Mouse (Mus musculus): ENCODE results near the gene G6pc3.
A peak's percentile ranks its signal among the peaks of the same experiment; 100 is the strongest.

G6pc3 gene

GRCm38 (mm10) chr11:102190848-102191247 lies 1.4 kb downstream of the G6pc3 start:
- DNase-seq: no peak

GRCm38 (mm10) chr11:102193657-102194440 lies 4.4 kb downstream of the G6pc3 start:
- DNase-seq: no peak

DNA sequence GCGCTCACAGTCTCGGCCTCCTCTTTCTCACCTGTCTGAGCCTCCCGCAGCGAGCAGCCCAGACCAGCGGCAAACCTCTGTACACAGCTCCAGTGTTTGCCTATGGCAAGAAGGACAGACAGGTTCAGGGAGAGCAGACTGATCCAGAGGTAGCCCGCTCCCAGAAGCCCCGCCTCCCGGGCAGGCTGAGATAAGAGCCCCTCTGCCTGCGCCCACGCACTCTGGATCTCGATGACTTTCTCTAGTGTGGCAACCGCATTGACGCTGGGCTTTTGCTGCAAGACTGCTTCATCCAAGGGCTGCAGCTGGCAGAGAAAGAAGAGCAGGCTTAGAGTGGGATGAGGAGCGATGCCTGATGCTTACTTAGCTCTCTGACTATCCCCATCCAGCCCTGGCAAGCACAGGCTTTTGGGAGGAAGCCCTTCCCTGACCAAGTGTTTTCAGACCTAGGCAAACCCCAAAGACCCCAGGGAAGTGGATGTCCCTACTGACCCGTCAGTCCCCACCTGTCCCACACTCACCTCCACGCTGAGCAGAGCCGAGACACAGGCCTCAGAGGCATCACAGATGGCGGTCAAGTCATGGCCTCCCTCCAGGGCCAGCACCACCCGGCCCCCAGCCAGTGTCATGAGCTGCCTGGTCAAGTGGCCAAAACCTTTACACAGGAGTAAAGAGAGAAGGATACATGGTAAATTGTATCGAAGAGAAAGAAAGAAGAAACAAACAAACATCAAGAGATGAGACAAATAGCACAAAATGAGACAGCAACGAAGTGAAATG lies 6.8 kb downstream of the G6pc3 start:
- DNase-seq: no peak

DNA sequence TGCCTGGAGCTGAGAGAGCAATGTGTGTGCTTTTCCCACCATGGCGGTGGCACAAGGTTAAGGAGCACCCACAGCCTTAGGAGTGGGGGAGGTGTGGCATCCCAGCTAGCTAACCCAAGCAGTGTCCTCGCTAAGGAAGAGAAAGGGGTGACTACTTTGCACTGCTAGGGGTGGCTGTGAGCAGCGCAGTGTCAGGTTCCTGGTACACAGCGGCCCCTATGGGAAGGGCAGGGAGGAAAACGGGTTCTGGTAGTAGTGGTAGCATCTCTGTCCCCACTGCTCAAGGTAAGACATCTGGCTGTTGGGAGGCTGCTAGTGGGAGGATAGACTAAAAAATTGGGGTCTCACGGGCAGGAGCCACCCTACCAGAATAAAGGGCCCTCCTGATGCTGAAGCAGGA lies 8.8 kb downstream of the G6pc3 start:
- DNase-seq: no peak

DNA sequence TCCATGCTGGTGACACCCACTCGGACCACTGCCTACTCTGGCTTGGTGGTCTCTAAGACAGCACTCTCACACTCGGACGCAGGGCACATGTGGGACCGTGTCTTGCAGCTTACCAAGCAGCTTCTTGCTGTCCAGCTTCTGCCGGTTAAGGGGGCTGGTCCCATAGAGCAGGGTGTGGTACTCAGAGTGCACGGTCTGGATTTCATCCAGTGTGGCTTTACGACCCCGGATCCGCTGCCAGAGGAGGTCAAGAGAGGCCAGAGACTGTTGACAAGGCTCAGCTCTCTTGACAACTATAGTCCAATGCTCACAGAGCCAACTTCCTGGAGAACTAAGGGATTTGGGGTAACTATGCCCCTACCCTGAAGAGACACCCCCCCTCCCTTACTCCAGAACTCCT lies 10.4 kb downstream of the G6pc3 start:
- DNase-seq: no peak

DNA sequence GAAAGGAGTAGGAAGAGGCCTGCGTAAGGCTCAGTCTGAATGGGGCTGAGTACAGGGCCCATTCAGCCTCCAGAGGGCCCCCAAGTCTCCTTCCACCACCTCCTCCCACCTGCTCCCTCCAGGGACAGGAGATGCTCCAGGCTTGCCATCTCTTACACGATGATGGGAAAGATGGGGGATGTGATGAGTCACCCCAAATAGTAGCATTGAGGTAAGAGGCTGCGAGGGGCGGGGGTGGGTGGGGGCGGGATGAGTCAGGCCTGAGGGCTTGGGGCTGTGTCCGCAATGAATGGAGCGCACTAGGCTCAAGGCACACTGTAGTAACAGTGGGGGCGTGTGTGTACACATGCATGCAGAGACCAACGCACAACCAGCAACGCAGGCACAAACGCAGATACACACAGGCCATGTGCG lies 12.0 kb downstream of the G6pc3 start:
- DNase-seq: peak; percentile 64

GRCm38 (mm10) chr11:102206481-102206880 lies 17.1 kb downstream of the G6pc3 start:
- no peak for DNase-seq

DNA sequence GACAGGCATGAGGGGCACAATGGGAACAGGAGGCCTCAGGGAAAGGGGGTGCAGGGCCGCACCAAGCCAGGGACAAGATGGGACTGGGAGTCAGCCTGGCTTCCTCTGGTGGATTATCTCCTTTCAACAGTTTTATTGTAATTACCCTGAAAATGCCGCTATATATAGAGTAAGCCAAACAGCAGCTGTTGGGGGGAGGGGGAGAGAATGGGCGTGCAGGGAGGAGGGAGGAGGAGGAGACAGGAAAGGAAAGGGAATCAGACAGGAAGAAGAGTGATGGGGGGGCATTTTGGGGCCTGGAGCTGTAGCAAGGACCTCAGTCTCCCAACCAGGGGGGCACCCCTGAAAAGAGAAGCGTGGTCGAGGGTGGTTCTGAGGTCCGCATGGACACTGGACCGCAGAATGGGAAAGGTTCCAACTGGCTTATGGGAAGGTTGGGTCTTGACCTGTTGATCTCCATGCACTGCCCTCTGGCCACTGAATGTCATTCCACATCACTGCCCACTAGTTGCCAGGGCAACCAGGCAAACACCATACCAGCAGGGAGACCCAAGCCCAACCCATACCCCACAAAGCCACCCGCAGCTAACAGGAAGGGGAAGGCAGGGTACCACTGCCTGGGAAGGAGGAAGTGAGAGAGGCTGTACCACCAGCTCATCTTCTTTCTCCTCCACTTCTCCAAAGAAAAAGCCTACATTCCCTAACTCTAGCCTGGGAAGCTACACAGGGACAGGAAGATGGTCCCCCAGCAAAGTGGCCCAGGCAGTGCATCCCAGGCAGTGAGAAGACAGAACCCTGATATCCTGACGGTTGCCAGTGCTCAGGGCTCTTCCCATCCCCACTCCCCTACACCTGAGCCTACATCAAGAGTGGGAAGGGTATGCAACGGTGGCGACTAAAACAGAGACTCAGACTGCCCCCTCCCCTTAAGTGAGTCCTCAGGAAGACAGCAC lies 18.7 kb downstream of the G6pc3 start:
- no peak for DNase-seq

GRCm38 (mm10) chr11:102208846-102209245 lies 19.4 kb downstream of the G6pc3 start:
- no peak for DNase-seq

- no peak for DNase-seq
Measured at GRCm38 (mm10) chr11:102209742-102210141, 20.3 kb downstream of the G6pc3 start.

DNA sequence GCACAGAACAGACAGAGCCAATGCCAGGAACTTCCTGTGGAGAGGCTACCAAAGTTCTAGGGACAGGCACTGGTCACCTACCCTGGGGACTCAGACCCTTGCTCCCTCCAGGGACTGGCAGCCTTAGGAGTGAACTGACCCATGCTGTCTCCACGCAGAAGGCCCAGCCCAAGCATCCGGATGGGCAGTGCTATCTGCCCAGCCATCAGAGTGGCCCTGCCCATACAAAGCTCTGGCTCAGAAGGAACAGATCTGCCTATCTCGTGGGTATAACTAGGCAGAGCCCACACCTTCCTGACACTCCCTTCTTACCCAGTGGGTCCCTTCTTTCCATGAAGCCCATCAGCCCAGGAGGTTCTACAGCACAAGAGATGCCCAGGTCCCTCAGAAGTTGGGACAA lies 20.8 kb downstream of the G6pc3 start:
- DNase-seq: no peak

DNA sequence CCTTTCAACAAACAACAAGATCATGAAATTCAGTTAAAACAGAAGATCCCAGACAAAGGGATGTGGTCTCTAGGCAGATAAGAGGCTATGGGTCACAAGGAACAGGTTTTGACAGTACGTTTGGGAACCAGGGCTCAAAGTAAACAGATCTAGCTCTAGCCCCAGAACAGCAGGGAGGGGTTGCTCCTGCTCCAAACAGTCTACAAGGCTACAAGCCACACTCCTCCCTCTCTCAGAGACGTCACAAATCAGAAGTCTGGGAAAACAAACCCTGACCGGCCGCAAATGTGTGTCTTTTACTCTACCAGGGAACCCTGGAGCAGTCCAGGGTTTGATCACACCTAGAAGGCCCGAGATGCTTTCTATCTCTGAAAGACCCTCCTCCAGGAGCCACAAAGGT lies 21.6 kb downstream of the G6pc3 start:
- DNase-seq: no peak

DNA sequence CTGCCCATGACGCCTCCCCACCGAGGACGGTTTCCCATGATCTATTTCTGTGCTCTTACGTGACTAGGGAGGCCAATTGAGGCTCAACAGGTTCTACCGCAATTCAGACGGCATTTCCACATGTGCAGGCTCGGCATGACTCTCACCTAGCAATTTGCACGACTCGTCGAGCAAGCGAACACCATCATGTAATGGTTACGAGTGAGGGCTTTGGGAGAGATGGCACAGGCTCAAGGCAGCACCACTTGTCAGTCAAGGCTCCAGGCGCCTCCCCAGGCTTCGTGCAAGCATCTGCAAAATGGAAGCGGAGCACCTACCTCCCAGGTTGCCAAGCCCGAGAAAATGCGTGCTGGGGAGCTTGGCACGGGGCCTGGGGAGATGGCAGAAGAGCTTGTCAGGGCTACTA lies 22.5 kb downstream of the G6pc3 start:
- no peak for DNase-seq

DNA sequence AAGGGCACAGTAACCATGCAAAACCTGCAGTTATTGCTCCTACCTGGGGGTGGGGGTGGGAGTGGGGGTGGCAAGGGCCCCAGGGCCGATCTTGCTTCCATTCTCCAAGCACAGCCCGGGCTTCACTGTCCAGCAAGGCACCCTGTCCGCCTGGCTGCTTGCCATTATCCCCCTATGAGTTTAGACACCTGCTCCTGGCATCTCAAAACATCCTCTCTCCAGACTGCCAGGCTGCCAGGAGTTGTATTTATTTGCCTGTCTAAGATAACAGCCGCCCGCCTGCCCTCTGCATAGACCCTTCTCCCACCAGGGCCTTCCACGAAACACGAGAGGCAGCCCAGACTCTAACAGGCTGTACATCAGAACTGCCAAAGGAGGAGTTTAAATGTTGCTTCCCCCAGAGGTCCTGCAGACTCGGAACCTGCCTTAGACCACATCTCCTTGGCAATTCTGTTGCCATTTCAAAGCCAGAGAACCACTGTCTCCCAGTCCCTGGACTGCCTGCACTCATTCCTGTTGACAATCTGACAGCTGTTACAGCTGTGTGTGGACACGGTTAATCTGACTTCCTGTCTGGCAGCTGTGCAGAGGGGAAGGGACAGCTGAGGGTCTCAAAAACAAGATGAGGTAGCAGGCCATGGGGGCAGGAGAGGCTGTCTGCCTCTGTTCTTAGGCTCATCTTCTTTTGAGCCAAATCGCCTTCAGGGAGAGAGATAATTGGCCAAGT lies 25.2 kb downstream of the G6pc3 start:
- DNase-seq: no peak

- no peak for DNase-seq
Measured at GRCm38 (mm10) chr11:102215511-102215910, 26.1 kb downstream of the G6pc3 start.

DNA sequence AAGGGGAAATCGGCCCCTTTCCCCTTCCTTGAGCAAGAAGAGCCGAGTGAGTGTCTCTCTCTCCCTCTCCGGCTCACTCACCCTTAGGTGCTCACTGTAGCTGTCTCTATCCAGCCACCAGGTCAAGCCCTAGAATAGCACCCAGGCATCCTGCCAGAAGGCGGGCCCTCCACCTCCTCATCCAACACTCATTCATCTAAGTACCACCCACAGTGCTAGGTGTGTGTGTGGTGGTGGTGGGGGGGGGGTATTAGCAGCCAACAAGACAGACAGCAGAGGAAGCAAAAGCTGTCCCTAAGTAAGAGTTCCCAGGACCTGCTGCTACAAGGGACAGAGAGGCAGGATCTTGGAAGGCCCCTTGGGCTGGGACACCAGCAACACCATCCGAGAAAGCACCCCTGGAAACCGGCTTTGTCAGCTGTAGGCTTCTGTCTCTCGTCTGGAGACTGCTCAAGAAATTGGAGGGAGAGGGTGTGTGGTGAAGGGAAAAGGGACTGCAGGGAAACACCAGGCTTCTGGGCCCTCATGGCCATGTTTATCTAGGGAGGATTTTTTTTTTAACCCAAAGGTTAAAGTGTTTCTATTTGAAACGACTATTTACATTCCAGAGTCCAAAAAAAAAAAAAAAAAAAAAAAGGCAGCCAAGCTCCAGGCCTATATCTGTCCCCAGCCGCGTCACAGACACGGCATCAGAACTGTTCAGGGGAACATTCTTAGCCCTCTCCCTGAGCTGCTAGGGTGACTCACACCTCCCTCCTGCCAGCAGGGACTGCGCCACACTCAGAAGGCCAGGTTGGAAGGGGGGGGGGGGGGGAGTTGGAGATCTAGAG lies 26.9 kb downstream of the G6pc3 start:
- DNase-seq: no peak

- no peak for DNase-seq
Measured at GRCm38 (mm10) chr11:102216886-102217240, 27.4 kb downstream of the G6pc3 start.

- no peak for DNase-seq
Measured at GRCm38 (mm10) chr11:102217396-102217795, 28.0 kb downstream of the G6pc3 start.

- DNase-seq: no peak
Measured at GRCm38 (mm10) chr11:102217876-102218430, 28.5 kb downstream of the G6pc3 start.

DNA sequence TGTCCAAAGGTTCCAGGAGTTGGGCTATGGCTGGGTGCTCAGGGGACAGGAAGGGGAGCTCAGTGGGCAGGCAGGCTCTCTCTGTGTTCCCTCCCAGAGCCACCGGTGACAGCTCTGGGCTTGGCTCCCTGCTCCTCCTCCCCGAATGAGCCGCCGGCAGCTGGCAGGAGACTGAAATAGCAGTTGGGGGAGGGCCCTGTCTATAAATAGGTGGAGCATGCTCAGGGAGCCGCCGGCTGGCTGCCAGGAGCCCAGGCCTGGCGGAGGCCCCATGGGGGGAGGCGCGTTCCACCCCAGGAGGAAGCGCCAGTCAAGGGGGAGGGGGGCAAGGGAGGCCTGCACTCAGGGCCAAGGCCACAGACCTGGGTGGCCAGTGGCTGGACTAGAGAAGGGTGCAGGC lies 29.4 kb downstream of the G6pc3 start:
- DNase-seq: peak; percentile 94

All from right cerebral cortex, postnatal 25 days (tissue).